Mouse (Mus musculus) CH12.LX (cell line): ENCODE measurements around the gene Dscaml1.

Experiments
- CTCF ChIP-seq, 2 experiments: IDR thresholded peaks in 1 of 2; conservative IDR thresholded peaks in 1 of 2; 2 replicates each; pipeline ENCODE4 v1.5.1; 2011 to 2012; ENCODE audit warnings: low read depth in 2 of 2, low read length in 2 of 2, improper control_type of control experiment in 1 of 2, inconsistent platforms in 1 of 2, mild to moderate bottlenecking in 1 of 2, moderate library complexity in 1 of 2
- GABPA ChIP-seq: IDR thresholded peaks from 2 replicates; pipeline ENCODE4 v1.6.1; 2012; ENCODE audit warnings: low read depth, low read length, improper control_type of control experiment, inconsistent platforms; ENCODE audit not compliant: insufficient replicate concordance
- POLR2A ChIP-seq: IDR thresholded peaks from 2 replicates; pipeline ENCODE4 v1.6.1; 2011; ENCODE audit warnings: low read depth, mild to moderate bottlenecking, improper control_type of control experiment, low read length
- SMC3 ChIP-seq: IDR thresholded peaks from 2 replicates; pipeline ENCODE4 v1.6.1; 2011; ENCODE audit warnings: low read depth, low read length, improper control_type of control experiment
- ZMIZ1 ChIP-seq: IDR thresholded peaks from 2 replicates; pipeline ENCODE4 v1.6.1; 2012; ENCODE audit warnings: low read depth, mild to moderate bottlenecking, inconsistent platforms, low read length, improper control_type of control experiment

DNA sequence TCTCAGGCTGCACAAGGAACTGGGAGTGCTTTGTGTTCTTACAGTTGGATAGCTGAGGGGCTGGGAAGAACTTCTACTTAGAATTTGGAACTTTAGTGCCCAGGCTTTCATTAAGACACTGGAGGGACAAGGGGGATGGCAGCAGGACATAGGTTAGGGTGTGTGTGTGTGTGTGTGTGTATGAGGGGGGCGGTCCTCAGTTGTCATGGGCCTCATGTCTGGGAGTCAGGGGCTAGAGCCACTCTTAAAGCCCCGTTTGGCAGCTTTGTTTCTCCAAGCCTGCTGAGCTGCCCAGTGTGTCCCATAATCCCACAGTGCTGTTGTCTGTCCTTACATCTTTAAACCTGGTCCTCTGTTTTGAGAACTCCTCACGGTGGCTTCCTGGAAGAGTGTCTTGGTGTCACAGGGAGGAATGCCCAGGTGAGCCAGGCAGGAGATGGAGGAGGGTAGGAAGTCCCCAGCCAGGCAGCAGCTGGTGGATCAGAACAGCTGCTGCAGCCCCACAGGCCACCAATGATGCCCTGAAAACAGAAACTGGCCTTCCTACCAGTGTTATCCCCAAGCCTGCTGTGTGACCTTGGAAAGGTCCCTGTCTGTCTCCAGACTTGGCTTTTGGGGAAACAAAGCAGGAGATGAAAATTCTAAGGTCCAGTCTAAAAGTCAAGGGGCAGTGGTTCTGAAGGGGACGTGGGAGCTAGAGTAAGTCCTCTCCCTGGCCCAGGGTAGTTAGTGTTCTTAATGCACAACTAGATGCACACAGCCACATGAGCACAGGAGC is 13.5 kb upstream of the Dscaml1 start:
- TF ChIP-seq ZMIZ1, result no peak
- TF ChIP-seq GABPA, result no peak
- no peak for TF ChIP-seq CTCF (conservative IDR thresholded peaks at IDR 0.05 in 1 of 2, IDR thresholded peaks at IDR 0.05 in 1 of 2; ENCODE audit: low read depth in 2 of 2, low read length in 2 of 2)
- no peak for TF ChIP-seq SMC3
- no peak for TF ChIP-seq POLR2A
